Mouse (Mus musculus) kidney, adult 11 months (tissue): ENCODE results near the gene Kif1b.
A peak's percentile ranks its signal among the peaks of the same experiment; 100 is the strongest.

Experiments used
- DNase-seq: peaks from one replicate; pipeline ENCODE4 v3.0.0; 2022

Gene Kif1b

GRCm38 (mm10) chr4:149313558-149314253, 6.2 kb upstream of the Kif1b start:
- no peak for DNase-seq

GRCm38 (mm10) chr4:149311996-149312395, 4.5 kb upstream of the Kif1b start:
- no peak for DNase-seq

- no peak for DNase-seq
Observed at GRCm38 (mm10) chr4:149308491-149308820, 963 bp upstream of the Kif1b start.

- peak; percentile 72 for DNase-seq
Observed at GRCm38 (mm10) chr4:149306712-149307595, 539 bp downstream of the Kif1b start.

DNA sequence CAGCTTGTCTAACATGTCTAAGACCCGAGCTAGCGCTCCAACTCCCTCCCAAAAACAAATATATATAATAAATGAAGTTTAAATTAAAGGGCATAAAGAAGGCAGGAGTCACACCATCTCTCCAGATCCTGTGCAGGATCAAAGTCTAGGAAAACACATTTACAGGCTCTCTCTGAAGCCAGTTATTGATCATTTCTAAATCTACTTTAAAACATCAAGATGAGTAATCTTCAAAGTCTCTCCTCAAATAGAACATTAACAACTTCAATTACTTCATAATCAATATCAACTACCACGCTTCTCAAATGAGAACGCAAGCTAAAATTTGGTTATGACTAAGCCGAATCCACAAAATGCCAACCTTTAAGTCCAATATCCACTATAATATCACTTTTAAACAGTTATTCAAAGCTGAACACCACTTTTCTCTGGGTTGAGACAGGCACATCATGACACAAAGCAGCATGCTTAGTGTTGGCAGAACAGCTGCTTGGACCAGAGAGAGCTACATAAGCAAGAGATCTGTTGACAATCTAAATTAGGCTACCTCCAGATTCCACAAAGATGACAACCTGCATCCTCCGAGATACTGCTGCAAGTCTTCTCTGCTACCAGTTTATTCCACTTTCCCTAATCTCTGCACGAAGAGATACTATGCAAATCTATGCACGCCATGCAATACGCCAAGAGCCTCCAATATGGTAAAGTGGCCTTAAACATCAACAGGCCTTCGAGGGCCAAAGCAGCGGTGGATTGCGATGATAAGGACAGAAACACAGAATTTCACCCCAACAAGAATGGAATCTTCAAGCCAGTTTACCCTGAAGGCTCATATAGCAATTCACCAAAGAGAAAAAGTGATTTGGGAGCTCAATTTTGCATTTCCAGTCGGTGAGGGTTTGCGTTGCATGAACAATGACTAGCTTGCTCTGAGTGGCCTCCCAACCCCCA, 1.5 kb downstream of the Kif1b start:
- no peak for DNase-seq

- DNase-seq: no peak
Observed at GRCm38 (mm10) chr4:149304466-149304865, 3.0 kb downstream of the Kif1b start.

GRCm38 (mm10) chr4:149303502-149303901, 4.0 kb downstream of the Kif1b start:
- DNase-seq: no peak

DNA sequence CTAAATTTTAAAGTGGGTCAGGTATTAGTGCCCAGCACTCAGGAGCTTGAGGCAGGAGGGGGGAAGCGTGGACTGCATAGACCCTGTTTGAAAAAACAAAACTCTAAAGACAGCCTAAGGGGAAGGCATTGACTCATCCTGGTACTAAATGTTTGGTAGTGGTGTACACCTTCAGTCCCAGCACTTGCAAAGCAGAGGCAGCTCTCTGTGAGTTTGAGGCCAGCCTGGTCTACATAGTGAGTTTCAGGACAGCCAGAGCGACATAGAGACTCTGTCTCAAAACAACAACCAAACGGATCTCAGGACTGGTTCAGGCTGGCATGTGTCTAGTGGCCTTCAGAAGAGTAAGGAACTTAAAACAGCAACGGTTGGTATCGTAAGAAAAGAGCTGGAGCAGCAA, 4.7 kb downstream of the Kif1b start:
- DNase-seq: no peak

DNA sequence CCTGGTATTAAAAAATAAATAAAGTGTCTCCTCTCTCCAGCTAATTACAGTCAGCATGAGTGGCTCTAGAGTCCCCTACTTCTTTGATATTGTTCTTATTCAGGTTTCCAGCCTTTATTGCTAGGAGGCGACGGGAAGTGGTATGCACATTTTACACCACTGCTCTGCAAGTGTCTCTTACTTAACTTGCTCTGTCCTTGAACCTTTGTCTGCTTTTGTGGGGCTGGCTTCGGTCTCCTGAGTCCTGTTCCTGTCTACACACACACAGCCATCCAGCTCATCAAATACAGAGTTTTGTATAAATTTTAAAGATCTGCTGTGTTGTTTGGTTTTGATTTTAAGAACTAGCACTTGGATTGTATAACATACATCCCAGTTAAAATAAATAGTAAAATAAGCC, 5.4 kb downstream of the Kif1b start:
- DNase-seq: no peak

- DNase-seq: no peak
Observed at GRCm38 (mm10) chr4:149296501-149296900, 11.0 kb downstream of the Kif1b start.

DNA sequence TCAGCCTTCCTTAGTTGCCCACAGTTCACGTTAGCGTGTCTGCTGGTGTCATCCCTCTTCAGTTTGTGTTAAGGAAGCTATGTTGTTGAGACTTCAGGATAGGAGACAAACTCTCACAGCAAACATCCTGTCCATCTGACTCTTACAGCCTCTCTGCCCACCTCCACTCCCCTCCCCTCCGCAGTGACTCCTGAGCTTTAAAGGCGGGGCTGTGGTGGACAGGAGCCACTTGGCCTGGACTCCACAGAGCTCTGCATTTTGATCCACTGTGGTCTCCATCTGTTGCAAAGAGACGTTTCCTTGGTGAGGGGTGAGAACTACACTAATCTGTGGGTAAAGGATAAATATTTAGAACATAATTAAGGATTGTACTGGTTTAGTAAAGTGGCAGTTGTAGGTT, 14.5 kb downstream of the Kif1b start:
- DNase-seq: no peak

GRCm38 (mm10) chr4:149291061-149291460, 16.4 kb downstream of the Kif1b start:
- DNase-seq: no peak

DNA sequence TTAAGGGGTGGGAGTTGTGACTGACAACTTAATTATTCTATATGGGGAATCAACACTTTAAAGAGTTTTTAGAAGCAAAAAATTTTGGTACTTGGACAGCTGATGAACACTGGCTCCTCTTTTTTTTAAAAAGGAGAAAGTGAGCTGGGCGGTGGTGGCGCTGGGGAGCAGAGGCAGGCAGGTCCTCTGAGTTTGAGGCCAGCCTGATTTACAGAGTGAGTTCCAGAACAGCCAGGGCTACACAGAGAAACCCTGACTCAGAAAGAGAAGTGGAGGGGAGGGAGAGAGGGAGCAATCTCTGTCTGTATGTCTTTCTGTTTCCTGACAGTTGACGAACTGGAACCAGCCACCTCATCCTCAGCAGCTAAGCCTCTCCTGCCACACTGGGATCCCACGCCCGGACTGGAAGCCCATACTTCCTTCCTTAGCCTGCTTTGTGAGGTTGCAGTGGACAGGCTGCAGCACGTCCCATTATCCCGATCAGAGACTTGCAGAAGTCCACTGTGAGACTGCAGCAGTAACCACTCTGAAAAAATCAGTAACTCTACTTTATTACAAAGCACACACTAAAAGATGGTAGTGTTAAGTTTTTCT, 17.2 kb downstream of the Kif1b start:
- DNase-seq: no peak

DNA sequence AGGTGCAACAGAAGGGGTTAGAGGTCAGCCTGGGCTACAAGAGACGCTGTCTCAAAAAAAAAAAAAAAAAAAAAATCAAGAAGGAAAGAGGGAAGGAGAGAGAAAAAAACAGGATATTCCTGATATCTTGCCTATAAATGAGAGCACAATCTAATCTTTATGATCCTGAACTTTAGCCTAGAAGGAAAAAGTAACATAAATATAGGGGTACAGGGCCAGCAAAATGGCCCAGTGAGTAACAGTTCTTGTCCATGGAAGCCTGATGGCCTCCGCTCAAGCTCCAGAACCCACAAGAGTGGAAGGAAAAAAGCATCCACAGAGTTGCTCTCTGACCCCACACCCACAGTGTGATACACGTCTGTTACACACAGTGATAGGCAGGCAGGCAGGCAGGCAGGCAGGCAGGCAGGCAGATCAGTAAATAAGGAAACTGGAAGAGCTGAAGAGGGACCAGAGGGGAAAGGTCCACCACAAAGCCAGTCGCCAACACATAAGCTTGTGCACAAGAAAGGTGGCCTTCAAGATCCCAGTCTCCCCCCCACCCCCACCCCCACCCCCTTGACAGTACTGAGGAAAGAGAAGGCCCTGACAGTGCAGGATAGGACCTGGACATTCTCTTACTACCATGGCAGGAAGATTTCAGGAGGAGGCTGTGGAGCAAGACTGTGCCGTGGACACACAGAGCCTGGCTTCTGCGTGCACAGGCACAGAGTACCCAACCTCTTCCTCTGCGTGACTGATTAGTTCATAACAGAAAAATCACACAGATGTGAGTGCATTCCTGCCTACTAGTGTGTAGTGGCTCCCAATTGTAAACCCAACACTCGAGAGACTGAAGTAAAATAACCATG, 21.0 kb downstream of the Kif1b start:
- no peak for DNase-seq

DNA sequence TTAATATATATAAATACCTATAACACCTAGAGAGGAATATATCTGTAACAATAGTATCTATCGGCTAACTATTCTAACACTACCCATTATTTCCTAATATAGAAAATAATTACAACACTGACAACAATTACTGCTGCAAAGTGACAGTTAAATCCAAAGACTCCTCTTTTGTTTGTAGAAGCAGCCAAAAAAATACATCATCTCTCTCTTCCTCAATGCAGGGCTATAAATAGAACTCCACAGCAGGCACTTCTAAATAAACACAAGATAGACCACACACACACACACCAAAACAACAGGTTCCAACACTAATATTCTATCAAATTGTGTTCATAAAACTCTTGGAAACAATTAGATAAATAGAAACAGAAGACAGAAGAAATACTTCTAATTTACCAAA, 21.8 kb downstream of the Kif1b start:
- no peak for DNase-seq

DNA sequence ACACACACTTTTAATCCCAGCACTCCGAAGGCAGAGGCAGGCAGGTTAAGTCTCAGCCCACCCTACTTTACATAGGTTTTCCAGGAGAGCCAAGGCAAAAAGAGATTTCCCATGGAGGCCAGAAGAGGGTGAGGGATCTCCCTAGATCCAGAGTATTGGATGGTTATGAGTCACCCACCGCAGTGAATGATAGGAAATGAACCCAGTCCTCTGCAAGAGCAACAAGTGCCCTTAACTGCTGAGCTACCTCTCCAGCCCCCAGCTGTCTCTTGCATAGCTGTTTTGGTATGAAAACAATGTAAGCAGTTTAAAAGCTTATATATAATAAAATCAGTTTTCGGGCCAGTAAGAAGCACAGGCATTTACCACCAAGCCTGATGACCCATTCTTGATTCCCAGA, 24.5 kb downstream of the Kif1b start:
- no peak for DNase-seq

DNA sequence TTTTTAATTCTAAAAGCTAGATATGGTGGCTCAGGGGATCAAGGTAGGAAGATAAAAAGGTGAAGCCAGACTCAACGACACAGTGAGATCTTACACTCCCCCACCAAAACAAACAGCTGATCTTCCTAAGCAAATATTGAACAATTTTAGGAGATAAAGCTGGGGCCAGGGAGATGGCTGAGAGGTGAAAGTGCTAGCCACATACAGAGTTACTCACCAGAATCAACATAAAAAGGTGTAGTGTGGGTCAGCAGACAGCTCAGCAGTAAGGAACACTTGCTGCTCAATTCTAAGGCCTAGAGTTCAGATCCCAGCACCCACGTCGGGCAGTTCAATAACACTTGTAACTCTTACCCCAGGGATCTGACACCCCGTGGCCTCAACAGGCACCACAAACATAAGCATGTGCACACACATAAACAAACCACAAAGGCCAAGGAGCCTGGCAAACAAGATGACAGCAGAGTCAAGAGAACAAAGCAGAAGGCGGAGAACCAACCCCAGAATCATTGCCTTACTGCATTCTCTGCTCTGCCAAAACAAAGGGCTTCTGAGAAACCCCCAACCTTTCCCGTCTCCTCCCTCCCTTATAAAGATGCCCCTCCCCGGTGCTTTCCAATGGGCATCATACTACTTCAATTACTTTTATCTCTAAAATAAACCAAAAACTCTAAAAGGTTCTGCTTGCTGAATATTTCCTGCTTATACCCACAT, 25.3 kb downstream of the Kif1b start:
- DNase-seq: no peak

- no peak for DNase-seq
Observed at GRCm38 (mm10) chr4:149277571-149277970, 29.9 kb downstream of the Kif1b start.

DNA sequence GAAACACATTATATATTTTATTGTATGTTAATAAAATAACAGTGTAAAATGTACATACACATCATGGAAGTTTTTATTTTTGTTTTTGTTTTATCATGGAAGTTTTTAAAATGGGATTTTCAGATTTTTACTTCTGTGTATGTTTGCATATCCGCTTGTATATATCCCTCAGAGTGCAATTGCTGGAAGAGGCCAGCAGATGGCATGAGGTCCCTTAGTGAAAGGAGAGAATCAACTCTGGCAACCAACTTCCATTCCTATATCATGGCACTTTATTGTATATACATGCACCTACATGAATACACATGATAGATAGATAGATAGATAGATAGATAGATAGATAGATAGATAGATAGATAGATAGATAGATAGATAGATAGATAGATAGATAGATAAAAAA, 34.4 kb downstream of the Kif1b start:
- no peak for DNase-seq

DNA sequence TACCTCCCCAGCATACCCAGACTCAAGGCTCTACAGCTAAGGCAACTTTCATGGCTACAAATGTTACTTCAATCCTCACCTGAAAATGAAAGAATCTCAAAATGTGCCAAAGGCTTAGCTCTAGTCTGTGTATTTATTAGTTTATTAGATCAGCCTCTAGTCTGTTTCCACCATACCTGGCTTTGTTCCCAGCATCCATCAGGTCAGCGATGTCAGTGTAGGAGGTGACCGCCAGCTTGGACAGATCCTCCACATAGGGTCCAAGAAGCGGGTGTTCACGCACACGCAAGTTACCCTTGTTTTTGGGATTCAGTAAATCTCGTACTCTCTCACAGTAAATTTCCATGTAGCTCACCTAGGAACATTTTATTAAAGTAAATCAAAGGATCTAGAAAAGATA, 37.0 kb downstream of the Kif1b start:
- no peak for DNase-seq

DNA sequence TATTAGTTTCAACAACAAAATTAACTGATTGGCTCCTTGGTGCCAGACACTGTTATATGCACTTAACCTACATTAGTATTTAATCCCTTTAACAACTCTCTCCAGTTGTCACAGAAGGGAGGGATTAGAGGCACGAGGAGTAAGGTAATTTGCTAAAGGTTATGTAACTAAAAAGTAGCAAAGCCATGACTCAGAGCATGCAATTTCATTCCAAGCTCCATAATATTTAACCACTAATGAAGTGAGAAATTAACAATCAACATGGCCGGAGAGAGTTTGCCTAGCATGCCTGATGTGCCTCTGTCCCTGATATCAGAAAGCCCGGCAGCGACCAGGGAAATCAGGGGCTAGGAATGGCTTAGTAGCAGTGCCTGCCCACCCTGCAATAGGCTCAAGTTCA, 38.5 kb downstream of the Kif1b start:
- no peak for DNase-seq
